Mouse (Mus musculus): ENCODE measurements at regions not wholly inside any gene's neighbourhood (a gene's known extent, or its start where the extent isn't known, plus 50 kb on each side); places are given as distances from the start of the nearest gene placed in this dataset.
A peak's percentile ranks its signal among the peaks of the same experiment; 100 is the strongest.

GRCm38 (mm10) chr6:47647876-47648275 lies 52.7 kb upstream of the Ezh2 start:
- ATAC-seq (replicated peaks; ENCODE audit: low FRiP score, low TSS enrichment, low read depth) (no peak), DNase-seq (ENCODE audit: low spot score) (no peak)
- Histone ChIP-seq H3K9me3 (ENCODE audit: control insufficient read depth, low read length) (no peaks in the 10 kb centered on the region), H3K27ac (ENCODE audit: low read depth) (no peak overlapping the region), H3K4me2 (ENCODE audit: low read length) (no peak overlapping the region), H3K36me3 (ENCODE audit: control insufficient read depth, insufficient read depth, low read length) (no peaks in the 10 kb centered on the region), H3K27me3 (replicated peaks; ENCODE audit: control insufficient read depth, insufficient read depth, low read length) (no peaks in the 10 kb centered on the region), H3K4me1 (replicated peaks; ENCODE audit: control insufficient read depth, insufficient read depth, low read length) (no peaks in the 10 kb centered on the region), H3K9ac (ENCODE audit: low read length) (no peak overlapping the region), H3K4me3 (ENCODE audit: low read depth, low read length) (no peak overlapping the region)
- WGBS, result 86% methylated on average over 8 of the region's 8 CpGs

- no peak overlapping the region for H3K27ac ChIP-seq (ENCODE audit: low read depth)
- DNase-seq (ENCODE audit: low spot score) (no peak), ATAC-seq (replicated peaks; ENCODE audit: low FRiP score, low TSS enrichment, low read depth) (no peak)
- H3K9me3 ChIP-seq (ENCODE audit: control insufficient read depth, low read length), result no peaks in the 10 kb centered on the region
- no peaks in the 10 kb centered on the region for H3K27me3 ChIP-seq (replicated peaks; ENCODE audit: control insufficient read depth, insufficient read depth, low read length)
- H3K4me3 ChIP-seq (ENCODE audit: low read depth, low read length), result no peak overlapping the region
- WGBS, result 65% methylated on average over 14 of the region's 14 CpGs
- no peak overlapping the region for H3K9ac ChIP-seq (ENCODE audit: low read length)
- no peaks in the 10 kb centered on the region for H3K4me1 ChIP-seq (replicated peaks; ENCODE audit: control insufficient read depth, insufficient read depth, low read length)
- no peak overlapping the region for H3K4me2 ChIP-seq (ENCODE audit: low read length)
- no peaks in the 10 kb centered on the region for H3K36me3 ChIP-seq (ENCODE audit: control insufficient read depth, insufficient read depth, low read length)
Measured at GRCm38 (mm10) chr6:47646731-47647567, 51.8 kb upstream of the Ezh2 start.

DNA sequence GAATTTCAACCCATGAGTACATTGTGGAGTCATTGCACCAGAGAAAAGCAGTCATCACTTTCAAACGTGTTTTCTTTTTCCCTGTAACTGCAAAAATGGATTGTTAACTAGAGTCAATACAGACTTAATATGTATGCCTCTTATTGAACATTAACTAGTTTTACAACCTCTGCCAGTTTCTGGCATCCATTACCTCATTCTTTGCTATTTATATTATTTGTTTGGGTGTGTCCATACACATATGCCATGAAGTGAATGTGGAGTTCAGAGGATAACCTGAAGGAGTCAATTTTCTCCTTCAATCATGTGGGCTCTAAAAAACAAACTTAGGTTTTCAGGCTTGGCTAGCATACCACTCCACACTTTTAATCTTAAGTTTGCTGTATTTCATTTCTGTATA lies 50.9 kb upstream of the Ezh2 start:
- WGBS, result 49% methylated on average over 1 of the region's 1 CpGs
- ATAC-seq (replicated peaks; ENCODE audit: low FRiP score, low TSS enrichment, low read depth) (no peak), DNase-seq (ENCODE audit: low spot score) (no peak)
- no peaks in the 10 kb centered on the region for H3K9me3 ChIP-seq (ENCODE audit: control insufficient read depth, low read length)
- no peaks in the 10 kb centered on the region for H3K4me1 ChIP-seq (replicated peaks; ENCODE audit: control insufficient read depth, insufficient read depth, low read length)
- H3K4me2 ChIP-seq (ENCODE audit: low read length), result no peak overlapping the region
- peak overlapping the region; percentile 51; the same call in 1 of the 2 replicates for H3K27ac ChIP-seq (ENCODE audit: low read depth)
- H3K36me3 ChIP-seq (ENCODE audit: control insufficient read depth, insufficient read depth, low read length), result no peaks in the 10 kb centered on the region
- no peak overlapping the region for H3K9ac ChIP-seq (ENCODE audit: low read length)
- H3K4me3 ChIP-seq (ENCODE audit: low read depth, low read length), result no peak overlapping the region
- H3K27me3 ChIP-seq (replicated peaks; ENCODE audit: control insufficient read depth, insufficient read depth, low read length), result no peaks in the 10 kb centered on the region

Measured in intestine, embryonic 14.5 days (tissue).